Mouse (Mus musculus): ENCODE data around the gene Srpk2. TPM values are rescaled to one million over a fixed set of nuclear protein-coding genes. Genes with fewer than 3 reads are reported as not detected.
"Not testable (repeated sequence)": the region's sequence is repeated elsewhere in the genome, so short reads cannot be mapped to it uniquely, and the experiment has no call there.

Gene Srpk2
- polyA plus RNA-seq, 1 experiment, result 0.91 TPM

DNA sequence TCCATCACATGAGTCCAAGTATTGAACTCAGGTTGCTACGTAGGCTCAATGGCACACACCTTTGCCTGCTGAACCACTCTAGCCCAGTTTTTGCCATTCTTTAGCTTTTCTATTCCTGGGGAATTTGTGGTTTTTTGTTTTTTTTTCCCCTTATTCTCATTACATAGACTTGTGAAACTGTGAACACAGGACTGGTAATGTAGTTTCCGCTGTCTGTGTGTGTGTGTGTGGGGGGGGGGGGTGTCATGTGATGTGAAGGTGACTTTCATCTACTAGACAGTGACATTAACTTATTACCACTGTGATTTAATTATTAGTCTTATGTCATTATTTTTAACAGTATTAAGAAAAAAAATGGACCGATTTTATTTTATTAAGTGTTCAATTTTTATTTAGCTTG, 220.2 kb downstream of the Srpk2 start:
- Histone ChIP-seq H3K4me3 (ENCODE audit: low read depth, low read length) (no peak overlapping the region), H3K4me1 (ENCODE audit: control insufficient read depth, insufficient read depth, insufficient read length, low read length) (no peaks in the 10 kb centered on the region), H3K27ac (ENCODE audit: insufficient read depth, low read depth, low read length) (no peak overlapping the region), H3K27me3 (ENCODE audit: control insufficient read depth, insufficient read depth, low read length) (no peaks in the 10 kb centered on the region), H3K36me3 (ENCODE audit: control insufficient read depth, insufficient read depth, low read length) (peaks cover 38% of the 10 kb centered on the region)
- no peak for TF ChIP-seq CTCF (IDR thresholded peaks at IDR 0.05; ENCODE audit: extremely low read depth, insufficient read length, insufficient replicate concordance, low read depth, low read length)
- no peak for TF ChIP-seq POLR2A (IDR thresholded peaks at IDR 0.05; ENCODE audit: low read depth, low read length)
- WGBS, result 90% methylated on average over 3 of the region's 3 CpGs

DNA sequence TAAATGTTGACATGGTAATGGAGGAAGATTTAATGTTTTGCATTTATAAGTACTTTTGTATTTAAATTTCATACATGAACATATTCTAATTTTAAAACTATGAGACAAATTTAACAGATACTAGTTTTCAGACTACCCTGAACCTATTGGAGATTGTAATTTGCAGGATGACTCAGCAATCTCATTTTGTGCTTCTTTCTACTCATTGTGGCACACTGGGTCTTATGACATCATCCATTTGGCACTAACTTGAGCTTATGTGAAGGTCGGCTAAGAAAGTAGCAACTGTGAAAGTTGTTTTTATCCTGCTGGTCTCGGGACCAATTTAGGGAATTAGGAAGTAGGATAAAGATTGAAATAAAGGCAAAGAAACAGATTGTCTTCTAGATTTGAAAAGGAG, 222.7 kb downstream of the Srpk2 start:
- no peak overlapping the region for H3K27ac ChIP-seq (ENCODE audit: insufficient read depth, low read depth, low read length)
- 35% methylated on average over 2 of the region's 2 CpGs for WGBS
- H3K27me3 ChIP-seq (ENCODE audit: control insufficient read depth, insufficient read depth, low read length), result no peaks in the 10 kb centered on the region
- H3K36me3 ChIP-seq (ENCODE audit: control insufficient read depth, insufficient read depth, low read length), result peaks cover 28% of the 10 kb centered on the region
- no peaks in the 10 kb centered on the region for H3K4me1 ChIP-seq (ENCODE audit: control insufficient read depth, insufficient read depth, insufficient read length, low read length)
- no peak overlapping the region for H3K4me3 ChIP-seq (ENCODE audit: low read depth, low read length)
- no peak for TF ChIP-seq POLR2A (IDR thresholded peaks at IDR 0.05; ENCODE audit: low read depth, low read length)
- TF ChIP-seq CTCF (IDR thresholded peaks at IDR 0.05; ENCODE audit: extremely low read depth, insufficient read length, insufficient replicate concordance, low read depth, low read length), result no peak

DNA sequence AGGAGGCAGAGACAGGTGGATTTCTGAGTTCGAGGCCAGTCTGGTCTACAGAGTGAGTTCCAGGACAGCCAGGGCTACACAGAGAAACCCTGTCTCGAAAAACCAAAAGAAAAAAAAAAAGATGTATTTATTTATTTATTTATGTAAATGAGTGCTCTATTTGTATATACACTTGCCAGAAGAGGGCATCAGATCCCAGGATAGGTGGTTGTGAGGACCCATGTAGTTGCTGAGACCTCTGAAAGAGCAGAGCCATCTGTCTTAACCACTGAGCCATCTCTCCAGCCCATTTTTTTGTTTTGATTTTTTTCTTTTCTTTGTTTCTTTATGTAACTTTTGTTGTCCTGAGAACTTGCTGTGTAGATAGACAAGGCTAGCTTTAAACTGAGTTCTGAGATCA, 230.9 kb downstream of the Srpk2 start:
- H3K27ac ChIP-seq (ENCODE audit: insufficient read depth, low read depth, low read length), result not testable (repeated sequence)

More for the DNA sequence above, 230.9 kb downstream of the Srpk2 start:
- H3K4me3 ChIP-seq (ENCODE audit: low read depth, low read length); H3K4me1 ChIP-seq (ENCODE audit: control insufficient read depth, insufficient read depth, insufficient read length, low read length); H3K27me3 ChIP-seq (ENCODE audit: control insufficient read depth, insufficient read depth, low read length): not testable (repeated sequence)
- H3K36me3 ChIP-seq (ENCODE audit: control insufficient read depth, insufficient read depth, low read length), result peaks cover 25% of the 10 kb centered on the region
- WGBS, result 62% methylated on average over 2 of the region's 2 CpGs

Other genes starting within 250 kb of the Srpk2 start
- gene Pus7, start 99.1 kb upstream of the Srpk2 start, polyA plus RNA-seq (2012; rRNA removed), result 1.1 TPM in 2 replicates
- gene Rint1, start 103.1 kb upstream of the Srpk2 start, polyA plus RNA-seq (2012; rRNA removed), result 3.9 and 5.4 TPM in 2 replicates
- 4.0 and 10.7 TPM in 2 replicates for gene Tomm7, start 159.5 kb upstream of the Srpk2 start, polyA plus RNA-seq (2012; rRNA removed)

All from small intestine, adult 2 months (tissue).